Mouse (Mus musculus): ENCODE measurements at regions not wholly inside any gene's neighbourhood (a gene's known extent, or its start where the extent isn't known, plus 50 kb on each side); places are given as distances from the start of the nearest gene placed in this dataset.

- DNase-seq, result no peak
Measured at GRCm38 (mm10) chr9:43387397-43387796, 76.7 kb downstream of the Trim29 start.

GRCm38 (mm10) chr9:43389491-43390083 lies 78.9 kb downstream of the Trim29 start:
- DNase-seq, result no peak

- DNase-seq, result no peak
Measured at GRCm38 (mm10) chr9:43392467-43393064, 81.9 kb downstream of the Trim29 start.

GRCm38 (mm10) chr9:43394204-43394603 lies 83.6 kb downstream of the Trim29 start:
- peak; percentile 7 for DNase-seq

- DNase-seq, result no peak
Measured at GRCm38 (mm10) chr9:43395209-43395608, 84.6 kb downstream of the Trim29 start.

- DNase-seq, result no peak
Measured at GRCm38 (mm10) chr9:43396566-43396965, 85.9 kb downstream of the Trim29 start.

GRCm38 (mm10) chr9:43408493-43408892 lies 97.8 kb downstream of the Trim29 start:
- DNase-seq, result no peak

GRCm38 (mm10) chr9:43412473-43412872 lies 101.8 kb downstream of the Trim29 start:
- DNase-seq, result no peak

GRCm38 (mm10) chr9:43419993-43420715 lies 109.5 kb downstream of the Trim29 start:
- no peak for DNase-seq

- DNase-seq, result no peak
Measured at GRCm38 (mm10) chr9:43427007-43427406, 116.4 kb downstream of the Trim29 start.

GRCm38 (mm10) chr9:43433953-43434352 lies 123.3 kb downstream of the Trim29 start:
- DNase-seq, result no peak

GRCm38 (mm10) chr9:43438476-43438875 lies 127.8 kb downstream of the Trim29 start:
- DNase-seq, result no peak

GRCm38 (mm10) chr9:43440959-43441510 lies 130.4 kb downstream of the Trim29 start:
- DNase-seq, result no peak

GRCm38 (mm10) chr9:43445491-43445890 lies 134.8 kb downstream of the Trim29 start:
- no peak for DNase-seq

GRCm38 (mm10) chr9:43447372-43447771 lies 136.7 kb downstream of the Trim29 start:
- DNase-seq, result no peak

- no peak for DNase-seq
Measured at GRCm38 (mm10) chr9:43448981-43449380, 138.3 kb downstream of the Trim29 start.

- no peak for DNase-seq
Measured at GRCm38 (mm10) chr9:43453953-43454582, 143.4 kb downstream of the Trim29 start.

GRCm38 (mm10) chr9:43457736-43458135 lies 147.1 kb downstream of the Trim29 start:
- no peak for DNase-seq

- DNase-seq, result no peak
Measured at GRCm38 (mm10) chr9:43461131-43461530, 150.5 kb downstream of the Trim29 start.

- no peak for DNase-seq
Measured at GRCm38 (mm10) chr9:43463445-43464090, 152.9 kb downstream of the Trim29 start.

- DNase-seq, result no peak
Measured at GRCm38 (mm10) chr9:43465129-43465528, 154.5 kb downstream of the Trim29 start.

- no peak for DNase-seq
Measured at GRCm38 (mm10) chr9:43465731-43466330, 155.2 kb downstream of the Trim29 start.

Measured in cerebellum, adult 9-10 months (tissue).